Mouse (Mus musculus): ENCODE measurements around the gene Il11ra1. TPM values are rescaled to one million over a fixed set of nuclear protein-coding genes. Genes with fewer than 3 reads are reported as not detected.

Gene Il11ra1
- polyA plus RNA-seq, 1 experiment, result 3.3 TPM

GRCm38 (mm10) chr4:41658566-41659384 lies 41.0 kb upstream of the Il11ra1 start:
- H3K36me3 ChIP-seq (ENCODE audit: control insufficient read depth, insufficient read depth), result no peaks in the 10 kb centered on the region
- TF ChIP-seq CEBPB (IDR thresholded peaks at IDR 0.05; ENCODE audit: insufficient read depth, poor library complexity, severe bottlenecking) (no peak), MYOG (IDR thresholded peaks at IDR 0.05; ENCODE audit: control insufficient read depth in 1 of 3, insufficient read depth in 1 of 3, insufficient read length in 2 of 3, low read depth in 2 of 3) (no peak), E2F4 (IDR thresholded peaks at IDR 0.05; ENCODE audit: insufficient read depth) (no peak), MYOD1 (IDR thresholded peaks at IDR 0.05; ENCODE audit: control insufficient read depth in 1 of 3, insufficient read length in 2 of 3, low read depth in 2 of 3) (no peak), TCF3 (IDR thresholded peaks at IDR 0.05; ENCODE audit: insufficient read length, low read depth) (no peak), TCF12 (IDR thresholded peaks at IDR 0.05; ENCODE audit: insufficient read depth, poor library complexity, severe bottlenecking) (no peak), POLR2AphosphoS2 (IDR thresholded peaks at IDR 0.05; ENCODE audit: insufficient read length, low read depth) (no peak), USF1 (IDR thresholded peaks at IDR 0.05; ENCODE audit: low read depth) (no peak), SRF (IDR thresholded peaks at IDR 0.05; ENCODE audit: control insufficient read depth, insufficient read length, low read depth) (no peak), POLR2A (IDR thresholded peaks at IDR 0.05; ENCODE audit: insufficient read length, low read depth) (no peak), REST (IDR thresholded peaks at IDR 0.05; ENCODE audit: insufficient read depth, insufficient read length) (no peak), MAX (IDR thresholded peaks at IDR 0.05; ENCODE audit: low read depth) (no peak)
- H3K79me2 ChIP-seq (ENCODE audit: control insufficient read depth, insufficient read depth), result no peaks in the 10 kb centered on the region
- H3ac ChIP-seq (ENCODE audit: control insufficient read depth, insufficient read length), result no peak overlapping the region
- no peak overlapping the region for H3K4me3 ChIP-seq
- H3K4me2 ChIP-seq (ENCODE audit: low read depth), result no peak overlapping the region
- peaks cover 13% of the 10 kb centered on the region for H3K27me3 ChIP-seq (ENCODE audit: control insufficient read depth, insufficient read depth, insufficient read length)

- no peak overlapping the region for H3ac ChIP-seq (ENCODE audit: control insufficient read depth, insufficient read length)
- peaks cover 13% of the 10 kb centered on the region for H3K27me3 ChIP-seq (ENCODE audit: control insufficient read depth, insufficient read depth, insufficient read length)
- no peak overlapping the region for H3K4me3 ChIP-seq
- no peak for TF ChIP-seq POLR2A (IDR thresholded peaks at IDR 0.05; ENCODE audit: insufficient read length, low read depth)
- TF ChIP-seq USF1 (IDR thresholded peaks at IDR 0.05; ENCODE audit: low read depth), result no peak
- no peak for TF ChIP-seq CEBPB (IDR thresholded peaks at IDR 0.05; ENCODE audit: insufficient read depth, poor library complexity, severe bottlenecking)
- no peak for TF ChIP-seq MYOG (IDR thresholded peaks at IDR 0.05; ENCODE audit: control insufficient read depth in 1 of 3, insufficient read depth in 1 of 3, insufficient read length in 2 of 3, low read depth in 2 of 3)
- TF ChIP-seq MAX (IDR thresholded peaks at IDR 0.05; ENCODE audit: low read depth), result no peak
- no peak for TF ChIP-seq MYOD1 (IDR thresholded peaks at IDR 0.05; ENCODE audit: control insufficient read depth in 1 of 3, insufficient read length in 2 of 3, low read depth in 2 of 3)
- no peak for TF ChIP-seq TCF3 (IDR thresholded peaks at IDR 0.05; ENCODE audit: insufficient read length, low read depth)
- no peak for TF ChIP-seq E2F4 (IDR thresholded peaks at IDR 0.05; ENCODE audit: insufficient read depth)
- no peak for TF ChIP-seq SRF (IDR thresholded peaks at IDR 0.05; ENCODE audit: control insufficient read depth, insufficient read length, low read depth)
- TF ChIP-seq REST (IDR thresholded peaks at IDR 0.05; ENCODE audit: insufficient read depth, insufficient read length), result no peak
- no peak for TF ChIP-seq POLR2AphosphoS2 (IDR thresholded peaks at IDR 0.05; ENCODE audit: insufficient read length, low read depth)
- no peak for TF ChIP-seq TCF12 (IDR thresholded peaks at IDR 0.05; ENCODE audit: insufficient read depth, poor library complexity, severe bottlenecking)
- no peak overlapping the region for H3K4me2 ChIP-seq (ENCODE audit: low read depth)
- H3K36me3 ChIP-seq (ENCODE audit: control insufficient read depth, insufficient read depth), result no peaks in the 10 kb centered on the region
- H3K79me2 ChIP-seq (ENCODE audit: control insufficient read depth, insufficient read depth), result no peaks in the 10 kb centered on the region
Observed at GRCm38 (mm10) chr4:41659556-41659955, 40.2 kb upstream of the Il11ra1 start.

GRCm38 (mm10) chr4:41660851-41661430 lies 38.8 kb upstream of the Il11ra1 start:
- Histone ChIP-seq H3K79me2 (ENCODE audit: control insufficient read depth, insufficient read depth) (no peaks in the 10 kb centered on the region), H3K27me3 (ENCODE audit: control insufficient read depth, insufficient read depth, insufficient read length) (peaks cover 13% of the 10 kb centered on the region), H3ac (ENCODE audit: control insufficient read depth, insufficient read length) (no peak overlapping the region), H3K4me2 (ENCODE audit: low read depth) (no peak overlapping the region), H3K36me3 (ENCODE audit: control insufficient read depth, insufficient read depth) (no peaks in the 10 kb centered on the region), H3K4me3 (no peak overlapping the region)
- TF ChIP-seq USF1 (IDR thresholded peaks at IDR 0.05; ENCODE audit: low read depth) (no peak), REST (IDR thresholded peaks at IDR 0.05; ENCODE audit: insufficient read depth, insufficient read length) (no peak), POLR2A (IDR thresholded peaks at IDR 0.05; ENCODE audit: insufficient read length, low read depth) (no peak), MYOD1 (IDR thresholded peaks at IDR 0.05; ENCODE audit: control insufficient read depth in 1 of 3, insufficient read length in 2 of 3, low read depth in 2 of 3) (no peak), MAX (IDR thresholded peaks at IDR 0.05; ENCODE audit: low read depth) (no peak), MYOG (IDR thresholded peaks at IDR 0.05; ENCODE audit: control insufficient read depth in 1 of 3, insufficient read depth in 1 of 3, insufficient read length in 2 of 3, low read depth in 2 of 3) (no peak), E2F4 (IDR thresholded peaks at IDR 0.05; ENCODE audit: insufficient read depth) (no peak), POLR2AphosphoS2 (IDR thresholded peaks at IDR 0.05; ENCODE audit: insufficient read length, low read depth) (no peak), TCF12 (IDR thresholded peaks at IDR 0.05; ENCODE audit: insufficient read depth, poor library complexity, severe bottlenecking) (no peak), CEBPB (IDR thresholded peaks at IDR 0.05; ENCODE audit: insufficient read depth, poor library complexity, severe bottlenecking) (no peak), TCF3 (IDR thresholded peaks at IDR 0.05; ENCODE audit: insufficient read length, low read depth) (no peak), SRF (IDR thresholded peaks at IDR 0.05; ENCODE audit: control insufficient read depth, insufficient read length, low read depth) (no peak)

- Histone ChIP-seq H3K27me3 (ENCODE audit: control insufficient read depth, insufficient read depth, insufficient read length) (peaks cover 5% of the 10 kb centered on the region), H3K4me2 (ENCODE audit: low read depth) (no peak overlapping the region), H3K4me3 (no peak overlapping the region), H3K79me2 (ENCODE audit: control insufficient read depth, insufficient read depth) (no peaks in the 10 kb centered on the region), H3ac (ENCODE audit: control insufficient read depth, insufficient read length) (no peak overlapping the region), H3K36me3 (ENCODE audit: control insufficient read depth, insufficient read depth) (no peaks in the 10 kb centered on the region)
- TF ChIP-seq REST (IDR thresholded peaks at IDR 0.05; ENCODE audit: insufficient read depth, insufficient read length), result no peak
- no peak for TF ChIP-seq MYOG (IDR thresholded peaks at IDR 0.05; ENCODE audit: control insufficient read depth in 1 of 3, insufficient read depth in 1 of 3, insufficient read length in 2 of 3, low read depth in 2 of 3)
- TF ChIP-seq MYOD1 (IDR thresholded peaks at IDR 0.05; ENCODE audit: control insufficient read depth in 1 of 3, insufficient read length in 2 of 3, low read depth in 2 of 3), result no peak
- no peak for TF ChIP-seq MAX (IDR thresholded peaks at IDR 0.05; ENCODE audit: low read depth)
- no peak for TF ChIP-seq CEBPB (IDR thresholded peaks at IDR 0.05; ENCODE audit: insufficient read depth, poor library complexity, severe bottlenecking)
- TF ChIP-seq USF1 (IDR thresholded peaks at IDR 0.05; ENCODE audit: low read depth), result no peak
- no peak for TF ChIP-seq POLR2AphosphoS2 (IDR thresholded peaks at IDR 0.05; ENCODE audit: insufficient read length, low read depth)
- no peak for TF ChIP-seq E2F4 (IDR thresholded peaks at IDR 0.05; ENCODE audit: insufficient read depth)
- no peak for TF ChIP-seq SRF (IDR thresholded peaks at IDR 0.05; ENCODE audit: control insufficient read depth, insufficient read length, low read depth)
- no peak for TF ChIP-seq POLR2A (IDR thresholded peaks at IDR 0.05; ENCODE audit: insufficient read length, low read depth)
- no peak for TF ChIP-seq TCF3 (IDR thresholded peaks at IDR 0.05; ENCODE audit: insufficient read length, low read depth)
- no peak for TF ChIP-seq TCF12 (IDR thresholded peaks at IDR 0.05; ENCODE audit: insufficient read depth, poor library complexity, severe bottlenecking)
Observed at GRCm38 (mm10) chr4:41662723-41663122, 37.1 kb upstream of the Il11ra1 start.

Data from myocyte (in vitro differentiated cells).